Mouse (Mus musculus): ENCODE measurements around the gene Slc7a1.

Slc7a1 gene

DNA sequence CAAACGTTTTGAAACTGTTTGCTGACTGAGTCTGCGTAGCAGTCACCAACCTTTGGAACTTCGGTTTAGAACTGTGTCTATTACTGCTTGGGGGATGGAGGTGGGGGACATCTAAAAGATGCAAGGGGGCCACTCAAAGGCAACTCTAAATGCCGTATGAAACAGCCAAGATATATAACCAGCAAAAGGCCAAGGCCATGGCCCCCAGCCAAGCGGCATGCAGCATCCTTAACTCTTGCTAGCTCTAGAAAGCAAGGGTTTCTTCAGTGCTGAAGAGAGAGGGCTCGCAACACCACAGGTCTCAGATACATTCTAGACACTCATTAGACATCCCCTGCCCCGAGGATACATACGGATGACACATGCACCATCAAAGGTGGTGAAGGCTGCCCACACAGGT is 6.4 kb downstream of the Slc7a1 start:
- DNase-seq (ENCODE audit: extremely low read depth, insufficient read length, low spot score): no peak

DNA sequence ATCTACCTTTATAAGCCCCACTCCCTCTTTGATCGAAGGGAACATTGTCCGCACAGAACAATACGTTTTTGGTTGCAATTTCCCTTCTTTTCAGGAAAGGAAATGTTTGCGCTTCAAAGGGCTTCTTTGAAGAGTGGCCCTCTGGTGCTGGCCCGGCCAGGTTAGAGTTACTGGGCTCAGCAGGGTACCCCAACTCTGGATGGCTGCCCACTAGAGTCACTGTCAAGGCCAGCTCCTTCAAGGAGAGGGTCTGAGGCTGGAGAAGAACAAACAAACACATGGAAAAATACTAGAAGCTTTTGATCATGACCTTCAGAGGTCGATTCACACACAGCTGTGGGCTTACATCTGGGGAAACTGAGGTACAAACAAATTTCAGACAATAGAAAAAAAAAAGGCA is 6.9 kb downstream of the Slc7a1 start:
- DNase-seq (ENCODE audit: extremely low read depth, insufficient read length, low spot score): no peak

DNA sequence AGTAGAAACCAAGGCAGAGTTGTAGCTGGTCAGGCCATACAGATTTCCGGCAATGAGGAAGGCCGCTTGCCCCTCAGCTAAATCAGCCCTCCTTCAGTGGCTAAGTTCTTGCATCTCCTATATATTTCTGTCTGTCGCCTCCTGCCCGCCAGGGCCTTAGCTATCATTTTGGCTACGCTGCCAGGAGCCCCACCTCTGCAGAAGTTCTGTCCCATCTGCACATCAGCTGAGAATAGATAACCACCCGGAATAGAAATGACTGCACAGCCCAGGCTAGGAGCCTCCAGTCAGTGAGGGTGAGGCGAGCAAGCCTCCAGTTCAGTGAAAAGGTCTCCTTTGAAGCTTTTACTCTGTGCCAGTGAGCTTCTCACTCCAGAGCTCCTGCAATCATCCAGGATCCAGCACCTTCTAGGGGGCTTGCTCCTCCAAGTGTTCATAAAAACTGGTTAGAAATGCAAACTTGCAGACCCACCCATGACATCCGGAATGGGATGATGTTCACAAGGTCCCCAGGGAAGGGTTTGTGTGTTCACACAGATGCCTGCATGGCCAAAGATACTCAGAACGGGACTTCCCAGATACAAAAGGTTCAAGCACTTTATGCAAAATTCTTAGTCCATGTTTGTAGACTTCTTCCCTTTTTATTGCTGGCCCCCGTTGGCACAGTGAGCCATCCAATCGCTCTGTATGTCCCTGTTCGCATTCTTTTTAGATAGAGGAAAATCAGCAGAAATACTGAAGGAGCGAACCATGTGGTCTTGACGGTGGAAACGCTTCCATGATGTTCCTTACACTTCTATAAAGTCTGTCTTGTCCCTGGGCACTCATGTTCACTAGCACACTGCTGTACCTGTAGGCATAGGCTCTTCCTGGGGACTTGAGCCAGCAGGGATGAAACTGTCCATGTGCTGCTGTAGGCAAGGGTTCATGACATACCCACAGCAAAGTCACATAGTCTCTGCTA is 10.4 kb downstream of the Slc7a1 start:
- DNase-seq (ENCODE audit: extremely low read depth, insufficient read length, low spot score): no peak

DNA sequence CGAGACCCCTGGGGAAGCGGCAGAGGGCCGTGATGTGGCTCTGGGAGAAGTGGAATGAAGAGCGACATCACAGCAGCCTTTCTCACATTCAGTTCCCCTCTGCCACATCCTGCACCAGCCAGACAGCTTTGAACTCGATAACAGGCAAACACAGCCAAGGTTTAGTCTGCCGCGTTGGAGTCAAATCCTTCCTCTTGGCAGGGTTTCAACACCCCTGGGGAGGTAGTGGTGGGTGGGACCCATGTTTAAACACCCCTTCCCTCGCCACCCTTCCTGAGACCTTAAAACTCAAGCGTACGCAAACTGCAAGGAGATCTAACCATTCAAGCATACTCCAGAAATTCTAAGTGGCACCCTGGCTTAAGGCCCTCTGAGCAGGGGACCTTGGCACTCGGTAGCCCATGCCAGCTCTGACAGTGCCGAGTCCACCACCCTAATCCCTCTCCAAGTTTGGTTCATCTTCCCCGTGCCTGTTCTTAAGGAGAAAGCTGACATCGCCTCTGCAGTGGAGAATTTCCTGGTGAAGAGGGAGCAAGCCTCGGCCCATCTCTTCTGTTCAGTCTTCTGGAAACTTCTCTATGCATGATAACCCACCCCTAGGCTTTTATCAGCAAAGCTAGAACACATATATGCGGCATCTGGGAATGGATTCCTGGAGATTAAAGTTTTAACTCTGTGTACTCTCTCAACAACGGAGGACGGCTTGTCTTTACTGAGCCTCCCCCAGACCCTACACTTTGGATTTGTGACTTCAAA is 11.3 kb downstream of the Slc7a1 start:
- DNase-seq (ENCODE audit: extremely low read depth, insufficient read length, low spot score): no peak

DNA sequence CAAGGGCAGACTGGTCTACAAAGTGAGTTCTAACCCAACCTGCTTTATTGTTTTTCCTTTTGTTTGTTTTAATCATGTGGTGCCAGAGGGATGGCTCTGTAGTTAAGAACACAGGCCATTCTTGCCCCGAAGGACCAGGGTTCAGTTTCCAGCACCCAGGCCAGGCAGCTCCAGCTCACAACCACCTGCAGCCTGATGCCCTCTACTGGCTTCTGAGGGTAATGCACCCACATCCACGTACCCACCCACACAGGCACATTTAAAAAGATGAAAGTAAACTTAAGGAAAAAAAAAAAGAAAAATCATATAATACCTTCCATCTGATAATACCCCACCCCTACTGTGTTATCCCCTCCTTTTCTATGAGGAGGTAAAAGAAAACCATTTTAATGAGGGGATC is 11.9 kb downstream of the Slc7a1 start:
- no peak for DNase-seq (ENCODE audit: extremely low read depth, insufficient read length, low spot score)

DNA sequence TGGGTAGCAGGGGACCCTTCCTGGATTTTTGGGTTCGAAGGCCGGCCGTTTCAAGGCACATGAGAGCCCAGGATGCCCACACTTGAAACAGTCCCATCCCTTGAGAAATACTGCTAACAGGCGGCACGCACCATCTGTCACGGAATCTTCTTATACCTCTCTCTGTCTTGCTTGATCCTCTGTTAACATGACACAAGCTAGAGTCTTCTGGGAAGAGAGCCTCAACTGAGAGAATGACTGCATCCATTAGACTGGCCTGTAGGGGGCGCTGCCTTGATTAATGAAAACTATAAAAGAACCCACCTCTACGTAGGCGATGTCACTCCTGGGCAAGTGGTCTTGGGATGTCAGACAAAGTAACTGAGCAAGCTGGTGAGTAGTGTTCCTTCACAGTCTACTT is 13.2 kb downstream of the Slc7a1 start:
- no peak for DNase-seq (ENCODE audit: extremely low read depth, insufficient read length, low spot score)

DNA sequence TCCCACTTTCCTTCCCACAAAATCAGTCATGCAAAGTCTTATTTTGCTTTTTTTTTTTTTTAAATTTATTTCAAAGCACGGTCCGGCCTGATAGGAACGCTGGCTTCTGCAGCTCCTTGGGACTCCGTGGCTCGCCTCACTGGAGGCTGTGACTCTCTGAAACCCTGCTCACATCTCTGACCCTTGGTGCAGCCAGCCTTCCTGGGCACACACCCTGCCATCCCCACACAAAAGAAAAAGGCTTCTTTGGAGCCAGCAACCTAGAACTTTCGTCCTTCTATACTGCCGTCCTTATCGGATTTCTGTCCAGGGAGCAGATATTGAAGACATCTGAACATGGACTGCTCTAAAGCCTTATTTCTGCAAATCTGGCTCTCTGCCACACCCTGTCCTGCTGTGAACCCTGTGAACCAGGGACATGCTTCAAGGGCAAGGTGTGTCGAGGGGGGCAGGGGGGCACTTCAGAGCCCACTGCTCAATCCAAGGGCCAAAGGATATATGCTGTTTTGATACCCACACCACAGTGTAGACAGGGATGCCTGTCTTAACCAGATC is 15.1 kb downstream of the Slc7a1 start:
- DNase-seq (ENCODE audit: extremely low read depth, insufficient read length, low spot score): no peak

DNA sequence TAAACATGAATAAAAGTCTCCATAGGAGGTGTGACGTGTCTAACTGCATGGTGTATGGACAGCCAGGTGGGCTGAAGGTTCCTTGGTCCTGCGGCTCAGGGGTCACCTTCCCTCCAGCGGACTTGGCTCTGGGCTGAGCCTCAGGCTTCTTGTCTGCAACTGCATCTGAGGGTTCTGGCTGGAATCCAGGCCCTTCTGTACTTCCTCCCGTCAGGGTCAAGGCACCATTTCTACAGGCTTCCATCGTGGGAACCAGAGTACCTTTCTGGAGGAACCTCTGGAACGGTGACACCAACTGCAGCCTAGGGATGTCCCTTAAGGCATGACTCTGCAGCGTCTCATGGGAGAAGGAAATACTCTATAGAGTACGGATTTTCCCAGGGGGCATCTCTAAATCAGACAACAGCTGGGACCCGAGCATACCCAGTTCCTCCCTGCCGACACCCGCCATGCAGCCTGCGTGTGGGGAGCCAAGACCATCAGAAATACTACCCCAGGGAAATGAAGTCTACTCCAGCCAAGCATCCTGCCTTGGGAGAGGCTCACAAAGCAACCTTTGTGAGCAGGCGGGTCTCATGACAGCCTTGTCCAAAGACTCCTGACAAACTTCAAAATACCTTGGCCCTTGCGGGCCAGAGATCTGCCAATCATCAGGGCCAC is 15.7 kb downstream of the Slc7a1 start:
- DNase-seq (ENCODE audit: extremely low read depth, insufficient read length, low spot score): no peak

DNA sequence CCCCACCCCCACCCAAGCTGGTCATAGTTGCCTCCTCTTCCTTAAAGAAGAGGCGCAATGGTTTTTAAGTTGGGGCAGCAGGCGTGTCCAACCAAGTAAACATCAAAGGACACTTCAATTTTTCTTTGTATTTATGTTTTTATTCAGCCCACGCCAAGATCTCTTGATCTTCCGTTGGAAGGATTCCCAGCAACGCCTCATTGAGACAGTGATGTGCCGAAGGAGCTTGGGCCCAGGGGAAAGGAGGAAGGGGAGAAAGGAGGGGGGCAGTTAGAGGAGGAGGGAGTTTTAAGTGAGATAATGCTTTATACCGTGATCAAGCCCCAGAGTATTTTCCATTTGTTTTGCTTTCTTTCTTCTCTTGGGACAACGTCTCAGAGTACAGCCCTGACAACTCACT is 18.6 kb downstream of the Slc7a1 start:
- DNase-seq (ENCODE audit: extremely low read depth, insufficient read length, low spot score): no peak

DNA sequence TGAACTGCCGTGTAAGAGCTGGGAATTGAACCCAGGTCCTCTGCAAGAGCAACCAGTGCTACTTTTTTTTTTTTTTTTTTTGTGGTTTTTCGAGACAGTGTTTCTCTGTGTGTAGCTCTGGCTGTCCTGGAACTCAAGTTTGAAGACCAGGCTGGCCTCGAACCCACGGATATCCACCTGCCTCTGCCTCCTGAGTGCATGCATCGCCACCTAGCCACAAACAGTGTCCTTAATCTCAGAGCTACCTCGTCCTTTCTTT is 19.5 kb downstream of the Slc7a1 start:
- no peak for DNase-seq (ENCODE audit: extremely low read depth, insufficient read length, low spot score)

DNA sequence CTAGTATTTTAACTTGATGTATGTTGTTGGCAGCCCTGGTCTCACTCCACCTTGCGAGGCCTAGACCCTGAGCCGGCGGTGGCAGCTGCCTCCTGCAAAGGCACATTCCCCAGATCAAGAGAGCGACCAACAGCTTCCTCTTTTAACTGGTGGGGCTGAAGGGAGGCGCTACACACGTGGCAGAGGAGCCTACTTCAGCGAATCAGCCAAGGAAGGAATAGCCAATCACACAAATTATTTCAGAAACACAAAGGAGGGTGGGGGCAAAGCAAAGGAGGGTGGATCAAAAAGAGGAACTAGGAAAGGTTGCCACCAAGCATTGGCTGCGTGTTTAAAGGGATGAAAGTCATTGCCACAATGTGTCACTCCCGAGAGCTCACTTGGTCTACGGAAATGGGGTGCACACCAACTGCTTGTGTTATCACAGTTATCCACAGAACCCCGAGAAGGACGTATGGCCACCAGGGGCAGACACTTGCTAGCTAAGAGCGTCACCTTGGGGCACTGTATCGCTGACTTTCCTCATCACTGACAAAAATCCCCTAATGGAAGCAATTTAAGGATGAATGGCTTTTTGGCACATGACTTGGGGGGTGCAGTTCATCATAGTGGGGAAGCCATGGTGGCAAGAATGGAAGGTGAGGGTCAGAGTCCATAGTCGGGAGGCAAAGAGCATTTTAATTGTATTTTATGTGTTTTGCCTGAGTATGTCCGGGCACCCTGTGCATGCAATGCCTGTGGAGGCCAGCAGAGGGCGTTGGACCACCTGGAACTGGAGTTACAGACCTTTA is 20.1 kb downstream of the Slc7a1 start:
- DNase-seq (ENCODE audit: extremely low read depth, insufficient read length, low spot score): no peak

DNA sequence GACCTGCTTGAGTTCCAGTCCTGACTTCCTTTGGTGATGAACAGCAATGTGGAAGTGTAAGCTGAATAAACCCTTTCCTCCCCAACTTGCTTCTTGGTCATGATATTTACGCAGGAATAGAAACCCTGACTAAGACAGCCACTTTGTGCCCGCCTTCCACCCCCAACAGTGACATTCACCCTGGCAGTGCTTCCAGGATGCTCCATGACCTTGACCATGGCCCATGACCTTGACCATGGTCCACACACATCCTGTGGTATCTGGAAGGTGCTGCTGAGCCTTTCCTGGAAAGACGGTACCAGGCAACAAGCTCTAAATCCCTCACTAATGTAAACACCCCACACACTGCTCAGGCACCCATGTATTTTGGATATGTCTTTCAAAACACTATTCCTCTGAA is 21.0 kb downstream of the Slc7a1 start:
- no peak for DNase-seq (ENCODE audit: extremely low read depth, insufficient read length, low spot score)

DNA sequence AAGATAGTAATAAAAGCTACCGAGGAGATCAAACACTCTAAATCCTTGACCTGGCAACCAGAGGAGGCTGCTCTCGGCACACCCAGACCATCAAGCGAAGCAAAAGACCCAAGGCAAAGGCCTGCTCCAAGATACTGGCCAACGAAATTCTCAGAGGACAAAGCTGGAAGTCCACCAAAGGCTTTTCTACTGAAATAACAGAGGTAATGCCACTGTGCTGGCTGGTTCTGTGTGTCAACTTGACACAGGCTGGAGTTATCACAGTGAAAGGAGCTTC is 21.5 kb downstream of the Slc7a1 start:
- no peak for DNase-seq (ENCODE audit: extremely low read depth, insufficient read length, low spot score)

DNA sequence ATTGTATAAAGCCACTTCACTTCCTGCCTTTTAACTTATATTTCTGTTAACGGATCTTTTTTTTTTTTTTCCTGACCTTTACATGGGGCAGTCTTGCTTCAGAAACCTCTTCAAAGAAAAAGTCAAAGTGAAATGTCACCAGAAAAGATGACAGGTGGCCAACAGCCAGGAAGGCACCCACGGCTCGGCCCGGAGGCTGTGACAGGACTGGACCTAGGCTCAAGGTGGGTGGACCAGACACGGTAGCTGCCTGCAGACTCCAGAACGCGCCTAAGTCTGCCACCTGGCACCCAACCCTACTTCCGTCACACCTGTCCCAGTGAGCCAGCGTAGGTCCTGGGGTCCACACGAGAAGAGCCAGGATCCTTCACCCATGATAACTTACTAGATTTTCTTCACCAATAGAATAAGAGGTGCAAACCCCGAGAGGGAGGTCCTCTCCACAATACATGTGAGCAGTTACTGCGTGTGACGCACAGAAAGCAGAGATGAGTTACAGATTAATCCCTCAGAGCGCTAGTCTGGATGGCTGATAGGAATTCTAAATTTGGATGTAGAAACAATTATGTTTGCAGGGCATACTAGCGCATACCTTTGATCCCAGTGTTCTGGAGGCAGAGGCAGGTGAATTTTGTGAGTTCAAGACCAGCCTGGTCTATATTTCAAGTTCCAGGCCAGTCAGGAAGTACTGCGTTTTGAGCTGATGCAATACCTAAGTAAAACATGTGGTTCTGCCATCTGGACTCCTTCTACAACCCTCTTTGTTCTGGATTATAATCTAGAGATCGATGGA is 22.1 kb downstream of the Slc7a1 start:
- no peak for DNase-seq (ENCODE audit: extremely low read depth, insufficient read length, low spot score)

DNA sequence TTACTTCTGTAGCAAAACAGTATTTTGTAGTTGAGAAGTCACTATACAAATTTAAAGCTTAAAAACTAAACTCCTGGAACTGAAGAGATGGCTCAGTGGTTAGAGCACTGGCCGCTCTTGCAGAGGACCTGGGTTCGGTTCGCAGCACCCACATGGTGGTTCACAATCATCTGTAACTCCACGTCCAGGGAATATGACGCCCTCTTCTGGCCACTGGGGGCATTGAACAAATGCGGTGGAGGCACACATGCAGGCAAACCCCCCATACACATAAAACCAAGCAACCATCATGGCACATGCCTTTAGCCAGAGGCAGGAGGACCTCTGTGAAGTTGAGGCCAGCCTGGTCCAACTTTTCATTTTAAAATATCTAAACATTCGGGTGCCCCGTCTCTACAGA is 23.3 kb downstream of the Slc7a1 start:
- DNase-seq (ENCODE audit: extremely low read depth, insufficient read length, low spot score): no peak

DNA sequence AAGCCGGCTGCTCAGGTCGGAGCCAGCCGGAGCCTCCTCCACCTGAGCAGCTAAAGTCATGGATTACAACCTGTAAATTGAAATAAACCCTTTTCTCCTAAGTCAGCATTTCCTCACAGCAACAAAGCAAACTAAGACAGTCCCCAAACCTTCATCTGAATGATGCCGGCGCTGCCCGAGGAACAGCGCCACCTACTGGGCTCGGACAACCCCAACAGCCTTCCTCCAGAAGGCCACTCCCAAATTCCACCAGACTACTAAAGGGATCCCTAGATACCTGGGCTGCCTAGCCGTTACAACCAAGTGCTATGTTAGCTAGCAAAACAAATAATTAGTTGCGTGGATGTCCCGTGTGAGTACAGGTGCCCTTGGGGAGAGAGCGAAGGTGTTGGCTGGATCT is 24.2 kb downstream of the Slc7a1 start:
- no peak for DNase-seq (ENCODE audit: extremely low read depth, insufficient read length, low spot score)

DNA sequence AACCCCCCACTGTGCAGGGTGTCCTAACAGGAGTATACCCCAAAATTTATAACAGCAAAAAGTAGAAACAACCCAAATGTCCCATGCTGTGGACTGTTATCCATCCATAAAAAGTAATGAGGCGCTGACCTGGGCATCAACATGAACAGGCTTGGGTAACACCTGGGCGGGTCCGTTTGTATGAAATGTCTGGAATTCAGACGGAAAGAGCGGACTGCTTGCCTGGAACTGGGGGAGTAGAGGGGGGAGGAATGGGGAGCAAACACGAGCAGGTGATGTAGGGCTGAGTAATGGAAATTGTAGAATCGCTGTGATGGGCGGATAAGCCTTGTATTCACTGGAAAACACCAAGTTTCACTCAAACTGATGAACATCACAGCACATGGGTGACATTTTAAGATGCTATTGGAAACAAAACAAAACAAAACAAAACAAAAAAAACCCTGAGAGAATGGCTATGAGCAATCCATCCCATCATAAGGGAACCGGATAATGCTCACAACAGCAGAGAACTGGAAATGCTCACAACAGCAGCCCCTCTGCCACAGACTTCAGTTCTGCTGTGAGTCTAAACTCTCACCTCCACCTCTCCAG is 26.5 kb downstream of the Slc7a1 start:
- no peak for DNase-seq (ENCODE audit: extremely low read depth, insufficient read length, low spot score)

DNA sequence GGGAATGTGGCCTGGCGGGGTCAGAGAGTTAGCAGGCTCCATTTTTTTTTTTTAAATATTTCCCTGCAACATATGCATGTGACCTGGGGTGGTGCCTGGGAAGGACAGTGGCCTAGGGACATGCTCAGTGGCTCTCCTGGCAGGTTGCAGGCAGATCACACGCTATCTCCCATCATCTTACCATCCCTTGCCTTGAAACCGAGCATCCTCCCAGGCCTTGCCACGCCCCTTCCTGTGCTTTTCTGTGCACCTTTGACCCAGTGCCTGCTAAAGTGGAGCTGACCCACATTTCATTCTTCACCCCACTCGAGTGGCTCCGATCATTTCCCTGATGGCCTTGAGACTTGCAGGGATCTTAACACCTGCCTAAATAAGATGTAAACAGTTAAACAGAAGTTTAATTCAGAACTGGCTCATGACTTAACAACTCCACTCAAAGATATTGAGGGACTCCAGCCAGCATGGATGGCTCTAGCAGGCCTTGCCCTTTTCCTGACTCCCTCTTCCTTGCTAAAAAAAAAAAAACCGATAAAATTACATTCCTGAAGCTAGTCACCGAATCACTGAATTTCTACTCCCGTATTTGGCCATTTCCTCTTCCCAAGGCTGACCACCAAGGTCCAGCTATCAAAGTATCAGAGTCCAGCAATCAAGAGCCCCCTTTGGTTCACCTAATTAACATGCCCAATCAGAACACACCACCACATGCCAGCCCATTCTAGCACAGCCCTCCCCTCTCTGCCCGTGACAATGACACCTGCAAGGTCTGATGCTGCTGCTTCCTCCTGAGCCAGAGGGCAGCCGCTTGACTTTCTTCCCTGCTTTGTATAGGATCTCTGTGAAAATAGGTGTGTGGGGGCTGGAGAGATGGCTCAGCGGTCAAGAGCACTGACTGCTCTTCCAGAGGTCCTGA is 27.4 kb downstream of the Slc7a1 start:
- DNase-seq (ENCODE audit: extremely low read depth, insufficient read length, low spot score): no peak

DNA sequence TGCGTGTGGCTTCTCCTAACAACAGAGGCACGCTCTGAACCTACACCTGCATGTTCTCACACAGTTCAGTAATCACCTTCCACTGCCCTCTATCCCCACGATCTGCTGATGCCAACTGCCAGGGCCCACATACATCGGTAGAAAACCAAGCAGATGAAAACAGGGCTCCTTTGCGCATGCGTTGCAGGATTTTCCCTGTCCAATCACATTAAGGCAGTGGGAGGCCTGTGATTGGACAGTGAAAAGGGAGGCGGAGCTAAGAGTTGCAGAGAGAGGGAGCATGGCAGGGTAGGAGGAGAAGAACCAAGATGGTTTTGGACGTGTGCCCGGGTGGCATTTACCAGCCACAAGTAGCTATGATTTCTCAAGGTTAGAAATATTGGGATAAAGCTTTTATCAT is 28.3 kb downstream of the Slc7a1 start:
- no peak for DNase-seq (ENCODE audit: extremely low read depth, insufficient read length, low spot score)
